Mouse (Mus musculus) forebrain, embryonic 15.5 days (tissue): Measurements from ENCODE around the gene Npw. TPM values are rescaled to one million over a fixed set of nuclear protein-coding genes. Genes with fewer than 3 reads are reported as not detected.

Source experiments
- ATAC-seq: fragments of 200-750 bp; cut with Nextera tagmentation; replicated peaks from 2 replicates; pipeline ENCODE4 v1.8.0; 2017; ENCODE audit warnings: mild to moderate bottlenecking, moderate TSS enrichment, moderate library complexity
- H3K27ac ChIP-seq: fragments of 300-500 bp; sonication (generic); replicated peaks from 2 replicates; pipeline ENCODE4 v1.5.1; 2015; ENCODE audit warnings: mild to moderate bottlenecking, inconsistent platforms
- H3K27me3 ChIP-seq: fragments of 300-500 bp; sonication (generic); 2 replicates; pipeline ENCODE4 v1.6.1; 2015; ENCODE audit warnings: inconsistent platforms
- H3K36me3 ChIP-seq: fragments of 300-500 bp; sonication (generic); 2 replicates; pipeline ENCODE4 v1.6.1; 2015; ENCODE audit warnings: mild to moderate bottlenecking, inconsistent platforms
- H3K4me1 ChIP-seq: fragments of 300-500 bp; sonication (generic); 2 replicates; pipeline ENCODE4 v1.6.1; 2015; ENCODE audit warnings: inconsistent platforms
- H3K4me2 ChIP-seq: fragments of 300-500 bp; sonication (generic); replicated peaks from 2 replicates; pipeline ENCODE4 v1.6.1; 2015; ENCODE audit warnings: mild to moderate bottlenecking, inconsistent platforms
- H3K4me3 ChIP-seq: fragments of 300-500 bp; sonication (generic); 2 replicates; pipeline ENCODE4 v1.5.1; 2015; ENCODE audit warnings: mild to moderate bottlenecking, inconsistent platforms
- H3K9ac ChIP-seq: fragments of 300-500 bp; sonication (generic); replicated peaks from 2 replicates; pipeline ENCODE4 v1.6.1; 2015; ENCODE audit warnings: mild to moderate bottlenecking, inconsistent platforms
- H3K9me3 ChIP-seq: fragments of 300-500 bp; sonication (generic); 2 replicates; pipeline ENCODE4 v1.6.1; 2016; ENCODE audit warnings: inconsistent platforms
- WGBS: fragments of 180-500 bp; shearing (Covaris S2); methylation state at CpG from one replicate; pipeline ENCODE4 v1.1.7; 2015; ENCODE audit warnings: mixed read lengths; 5-methylcytosine and 5-hydroxymethylcytosine counted together
- polyA plus RNA-seq: library from polyadenylated mRNA; unstranded; fragments of >200 nt; fragmentation: Nextera tagmentation; extraction: Ambion mirVana; gene quantifications from 2 replicates; pipeline ENCODE4 v1.2.1, GENCODE M21; 2015

Gene Npw
- polyA plus RNA-seq, 1 experiment from 2014 or later = not detected

GRCm38 (mm10) chr17:24647493-24647892, 10.8 kb downstream of the Npw start:
- WGBS = 83% methylated on average over 11 of the region's 11 CpGs
- H3K4me2 ChIP-seq = no peak overlapping the region
- no peaks in the 10 kb centered on the region for H3K9me3 ChIP-seq
- H3K4me1 ChIP-seq = peaks cover 10% of the 10 kb centered on the region
- no peaks in the 10 kb centered on the region for H3K36me3 ChIP-seq
- H3K27ac ChIP-seq = no peak overlapping the region
- no peak for ATAC-seq
- H3K9ac ChIP-seq = 0 out of 2 replicates have a peak overlapping the region, but pooled peaks have one; percentile 22
- H3K27me3 ChIP-seq = 0 out of 2 replicates have a peak, but pooled peaks cover 9% of the 10 kb centered on the region
- no peak overlapping the region for H3K4me3 ChIP-seq

GRCm38 (mm10) chr17:24646381-24646780, 11.9 kb downstream of the Npw start:
- Histone ChIP-seq H3K4me3 (no peak overlapping the region), H3K27ac (no peak overlapping the region), H3K9ac (no peak overlapping the region), H3K9me3 (no peaks in the 10 kb centered on the region), H3K36me3 (no peaks in the 10 kb centered on the region), H3K27me3 (0 out of 2 replicates have a peak, but pooled peaks cover 5% of the 10 kb centered on the region), H3K4me1 (peaks cover 10% of the 10 kb centered on the region), H3K4me2 (no peak overlapping the region)
- 89% methylated on average over 4 of the region's 4 CpGs for WGBS
- ATAC-seq = no peak

- no peaks in the 10 kb centered on the region for H3K9me3 ChIP-seq
- H3K9ac ChIP-seq = no peak overlapping the region
- no peak overlapping the region for H3K4me2 ChIP-seq
- no peak for ATAC-seq
- whole genome bisulfite sequencing = 85% methylated on average over 3 of the region's 3 CpGs
- peaks cover 10% of the 10 kb centered on the region for H3K4me1 ChIP-seq
- 0 out of 2 replicates have a peak, but pooled peaks cover 5% of the 10 kb centered on the region for H3K27me3 ChIP-seq
- H3K36me3 ChIP-seq = no peaks in the 10 kb centered on the region
- H3K4me3 ChIP-seq = no peak overlapping the region
- no peak overlapping the region for H3K27ac ChIP-seq
These were observed 12.3 kb downstream of the Npw start for GRCm38 (mm10) chr17:24645916-24646315.

- Histone ChIP-seq H3K4me3 (no peak overlapping the region), H3K27me3 (no peaks in the 10 kb centered on the region), H3K4me2 (no peak overlapping the region), H3K9me3 (no peaks in the 10 kb centered on the region), H3K36me3 (no peaks in the 10 kb centered on the region), H3K9ac (no peak overlapping the region), H3K27ac (no peak overlapping the region; the same call in 1 of the 2 replicates), H3K4me1 (peaks cover 6% of the 10 kb centered on the region)
- no peak for ATAC-seq
- WGBS = 81% methylated on average over 9 of the region's 9 CpGs
These were observed 13.2 kb downstream of the Npw start for GRCm38 (mm10) chr17:24644875-24645721.

- Histone ChIP-seq H3K27ac (no peak overlapping the region; the same call in 1 of the 2 replicates), H3K9ac (no peak overlapping the region), H3K4me1 (no peaks in the 10 kb centered on the region), H3K27me3 (no peaks in the 10 kb centered on the region), H3K36me3 (no peaks in the 10 kb centered on the region), H3K9me3 (no peaks in the 10 kb centered on the region), H3K4me2 (no peak overlapping the region), H3K4me3 (no peak overlapping the region)
- no peak for ATAC-seq
- WGBS = 61% methylated on average over 7 of the region's 7 CpGs
These were observed 14.1 kb downstream of the Npw start for GRCm38 (mm10) chr17:24644030-24644715.

- Histone ChIP-seq H3K9me3 (no peaks in the 10 kb centered on the region), H3K4me2 (no peak overlapping the region), H3K4me1 (no peaks in the 10 kb centered on the region), H3K27ac (no peak overlapping the region), H3K4me3 (no peak overlapping the region), H3K9ac (no peak overlapping the region), H3K27me3 (no peaks in the 10 kb centered on the region), H3K36me3 (no peaks in the 10 kb centered on the region)
- ATAC-seq = no peak
- 85% methylated on average over 6 of the region's 6 CpGs for WGBS
These were observed 15.4 kb downstream of the Npw start for GRCm38 (mm10) chr17:24642791-24643343.

- Histone ChIP-seq H3K4me3 (no peak overlapping the region), H3K27ac (no peak overlapping the region), H3K36me3 (no peaks in the 10 kb centered on the region), H3K4me1 (no peaks in the 10 kb centered on the region), H3K9me3 (no peaks in the 10 kb centered on the region), H3K27me3 (no peaks in the 10 kb centered on the region), H3K9ac (no peak overlapping the region), H3K4me2 (no peak overlapping the region)
- WGBS = 88% methylated on average over 14 of the region's 14 CpGs
- ATAC-seq = no peak
These were observed 16.3 kb downstream of the Npw start for GRCm38 (mm10) chr17:24641944-24642343.

GRCm38 (mm10) chr17:24640581-24640980, 17.7 kb downstream of the Npw start:
- Histone ChIP-seq H3K9ac (no peak overlapping the region), H3K4me2 (no peak overlapping the region), H3K36me3 (no peaks in the 10 kb centered on the region), H3K4me3 (no peak overlapping the region), H3K4me1 (no peaks in the 10 kb centered on the region), H3K27me3 (no peaks in the 10 kb centered on the region), H3K27ac (no peak overlapping the region), H3K9me3 (no peaks in the 10 kb centered on the region)
- ATAC-seq = no peak
- WGBS = 95% methylated on average over 15 of the region's 15 CpGs

- Histone ChIP-seq H3K27ac (no peak overlapping the region), H3K36me3 (no peaks in the 10 kb centered on the region), H3K27me3 (no peaks in the 10 kb centered on the region), H3K4me2 (no peak overlapping the region), H3K9me3 (no peaks in the 10 kb centered on the region), H3K4me3 (no peak overlapping the region), H3K9ac (no peak overlapping the region), H3K4me1 (no peaks in the 10 kb centered on the region)
- ATAC-seq = no peak
- WGBS = 87% methylated on average over 7 of the region's 7 CpGs
These were observed 18.1 kb downstream of the Npw start for GRCm38 (mm10) chr17:24640119-24640518.

- Histone ChIP-seq H3K27me3 (no peaks in the 10 kb centered on the region), H3K9me3 (no peaks in the 10 kb centered on the region), H3K9ac (no peak overlapping the region), H3K4me1 (no peaks in the 10 kb centered on the region), H3K4me3 (no peak overlapping the region), H3K27ac (no peak overlapping the region), H3K4me2 (no peak overlapping the region), H3K36me3 (no peaks in the 10 kb centered on the region)
- 84% methylated on average over 5 of the region's 5 CpGs for WGBS
- ATAC-seq = no peak
These were observed 18.7 kb downstream of the Npw start for GRCm38 (mm10) chr17:24639571-24639988.

GRCm38 (mm10) chr17:24638840-24639239, 19.4 kb downstream of the Npw start:
- no peaks in the 10 kb centered on the region for H3K9me3 ChIP-seq
- H3K36me3 ChIP-seq = no peaks in the 10 kb centered on the region
- no peak overlapping the region for H3K27ac ChIP-seq
- H3K9ac ChIP-seq = no peak overlapping the region
- WGBS = 68% methylated on average over 9 of the region's 9 CpGs
- no peaks in the 10 kb centered on the region for H3K4me1 ChIP-seq
- no peak overlapping the region for H3K4me3 ChIP-seq
- H3K27me3 ChIP-seq = no peaks in the 10 kb centered on the region
- no peak overlapping the region for H3K4me2 ChIP-seq
- no peak for ATAC-seq

GRCm38 (mm10) chr17:24638214-24638613, 20.0 kb downstream of the Npw start:
- no peaks in the 10 kb centered on the region for H3K27me3 ChIP-seq
- H3K9ac ChIP-seq = no peak overlapping the region
- no peak overlapping the region for H3K27ac ChIP-seq
- H3K4me3 ChIP-seq = no peak overlapping the region
- no peak for ATAC-seq
- H3K9me3 ChIP-seq = no peaks in the 10 kb centered on the region
- H3K4me2 ChIP-seq = no peak overlapping the region
- WGBS = 86% methylated on average over 4 of the region's 4 CpGs
- no peaks in the 10 kb centered on the region for H3K36me3 ChIP-seq
- H3K4me1 ChIP-seq = peaks cover 2% of the 10 kb centered on the region
